Mouse (Mus musculus) MEL (cell line): ENCODE measurements at regions not wholly inside any gene's neighbourhood (a gene's known extent, or its start where the extent isn't known, plus 50 kb on each side); places are given as distances from the start of the nearest gene placed in this dataset.

Experiments used
- DNase-seq: peaks from one replicate; pipeline ENCODE4 v3.0.0; 2011; ENCODE audit warnings: low read depth, low spot score
- H3K27ac ChIP-seq: 2 replicates; pipeline ENCODE4 v1.5.1; 2012; ENCODE audit warnings: low read depth, mild to moderate bottlenecking, control low read depth, low read length, moderate library complexity; ENCODE audit not compliant: control insufficient read depth
- H3K27me3 ChIP-seq, 2 experiments: fragments of 150-350 bp in 1 of 2; sonication (generic) in 1 of 2; 2 replicates each; pipeline ENCODE4 v1.6.1; 2012; ENCODE audit warnings: low read length in 2 of 2, mild to moderate bottlenecking in 2 of 2, improper control_type of control experiment in 1 of 2, moderate library complexity in 1 of 2; ENCODE audit not compliant: insufficient read depth in 2 of 2, control insufficient read depth in 1 of 2
- H3K36me3 ChIP-seq, 2 experiments: 2 replicates each; pipeline ENCODE4 v1.6.1; 2012 to 2014; ENCODE audit warnings: low read length in 2 of 2, improper control_type of control experiment in 1 of 2, inconsistent platforms in 1 of 2, mild to moderate bottlenecking in 1 of 2; ENCODE audit not compliant: insufficient read depth in 2 of 2, control insufficient read depth in 1 of 2
- H3K4me1 ChIP-seq, 2 experiments: fragments of 150-350 bp in 1 of 2; sonication (generic) in 1 of 2; 2 replicates each; pipeline ENCODE4 v1.6.1; 2012; ENCODE audit warnings: low read length in 2 of 2, improper control_type of control experiment in 1 of 2, mild to moderate bottlenecking in 1 of 2; ENCODE audit not compliant: insufficient read depth in 2 of 2, control insufficient read depth in 1 of 2
- H3K4me3 ChIP-seq, 2 experiments: fragments of 150-350 bp in 1 of 2; sonication (generic) in 1 of 2; 2 replicates each; pipeline ENCODE4 v1.5.1; 2012; ENCODE audit warnings: low read depth in 2 of 2, low read length in 2 of 2, mild to moderate bottlenecking in 2 of 2, moderate library complexity in 2 of 2, control low read depth in 1 of 2, improper control_type of control experiment in 1 of 2; ENCODE audit not compliant: control insufficient read depth in 1 of 2, insufficient read depth in 1 of 2
- H3K79me2 ChIP-seq: 2 replicates; pipeline ENCODE4 v1.6.1; 2012; ENCODE audit warnings: mild to moderate bottlenecking, low read length, moderate library complexity; ENCODE audit not compliant: control insufficient read depth, poor library complexity, insufficient read depth
- H3K9ac ChIP-seq: 2 replicates; pipeline ENCODE4 v1.6.1; 2012; ENCODE audit warnings: low read depth, mild to moderate bottlenecking, control low read depth, low read length, moderate library complexity; ENCODE audit not compliant: control insufficient read depth, poor library complexity, severe bottlenecking
- H3K9me3 ChIP-seq: fragments of 150-350 bp; sonication (generic); replicated peaks from 2 replicates; pipeline ENCODE4 v1.6.1; 2012; ENCODE audit warnings: mild to moderate bottlenecking, low read length, improper control_type of control experiment, moderate library complexity; ENCODE audit not compliant: insufficient read depth
- BHLHE40 ChIP-seq: IDR thresholded peaks from 2 replicates; pipeline ENCODE4 v1.6.1; 2012; ENCODE audit warnings: low read depth, mild to moderate bottlenecking, inconsistent platforms, low read length, improper control_type of control experiment, borderline replicate concordance
- CHD1 ChIP-seq: IDR thresholded peaks from 2 replicates; pipeline ENCODE4 v1.6.1; 2012; ENCODE audit warnings: low read depth, mild to moderate bottlenecking, inconsistent platforms, low read length, improper control_type of control experiment
- CHD2 ChIP-seq: IDR thresholded peaks from 2 replicates; pipeline ENCODE4 v1.6.1; 2011; ENCODE audit warnings: low read length, improper control_type of control experiment
- E2F4 ChIP-seq: IDR thresholded peaks from 2 replicates; pipeline ENCODE4 v1.6.1; 2011; ENCODE audit warnings: low read depth, low read length, improper control_type of control experiment, borderline replicate concordance
- ELF1 ChIP-seq: IDR thresholded peaks from 2 replicates; pipeline ENCODE4 v1.6.1; 2014; ENCODE audit warnings: low read depth, mild to moderate bottlenecking, inconsistent platforms, low read length, improper control_type of control experiment, moderate library complexity
- EP300 ChIP-seq, 2 experiments: IDR thresholded peaks; 2 replicates each; pipeline ENCODE4 v1.6.1; 2011; ENCODE audit warnings: improper control_type of control experiment in 2 of 2, low read length in 2 of 2, low read depth in 1 of 2, mild to moderate bottlenecking in 1 of 2
- ETS1 ChIP-seq: IDR thresholded peaks from 2 replicates; pipeline ENCODE4 v1.6.1; 2012; ENCODE audit warnings: low read depth, mild to moderate bottlenecking, inconsistent platforms, low read length, improper control_type of control experiment, moderate library complexity
- GABPA ChIP-seq: IDR thresholded peaks from 2 replicates; pipeline ENCODE4 v1.6.1; 2012; ENCODE audit warnings: low read depth, mild to moderate bottlenecking, inconsistent platforms, low read length, improper control_type of control experiment, moderate library complexity
- HCFC1 ChIP-seq: IDR thresholded peaks from 2 replicates; pipeline ENCODE4 v1.6.1; 2012; ENCODE audit warnings: low read depth, mild to moderate bottlenecking, inconsistent platforms, low read length, improper control_type of control experiment, moderate library complexity
- JUND ChIP-seq: IDR thresholded peaks from 2 replicates; pipeline ENCODE4 v1.6.1; 2011; ENCODE audit warnings: low read depth, mild to moderate bottlenecking, improper control_type of control experiment, low read length
- KAT2A ChIP-seq: conservative IDR thresholded peaks from 2 replicates; pipeline ENCODE4 v1.6.1; 2012; ENCODE audit warnings: low read depth, low read length, improper control_type of control experiment, inconsistent platforms
- MAFK ChIP-seq: IDR thresholded peaks from 2 replicates; pipeline ENCODE4 v1.6.1; 2011; ENCODE audit warnings: low read depth, mild to moderate bottlenecking, low read length, improper control_type of control experiment, borderline replicate concordance
- MAX ChIP-seq: IDR thresholded peaks from 2 replicates; pipeline ENCODE4 v1.6.1; 2011; ENCODE audit warnings: low read length, improper control_type of control experiment
- MAZ ChIP-seq: IDR thresholded peaks from 2 replicates; pipeline ENCODE4 v1.6.1; 2012; ENCODE audit warnings: low read depth, mild to moderate bottlenecking, inconsistent platforms, low read length, improper control_type of control experiment
- MEF2A ChIP-seq: IDR thresholded peaks from 2 replicates; pipeline ENCODE4 v1.6.1; 2014; ENCODE audit warnings: low read depth, mild to moderate bottlenecking, inconsistent platforms, low read length, improper control_type of control experiment; ENCODE audit not compliant: poor library complexity, insufficient replicate concordance, severe bottlenecking; ENCODE audit errors: extremely low read depth
- MXI1 ChIP-seq: IDR thresholded peaks from 2 replicates; pipeline ENCODE4 v1.6.1; 2011; ENCODE audit warnings: mild to moderate bottlenecking, low read depth, low read length, improper control_type of control experiment
- NELFE ChIP-seq: IDR thresholded peaks from 2 replicates; pipeline ENCODE4 v1.6.1; 2011; ENCODE audit warnings: low read depth, low read length, improper control_type of control experiment
- NRF1 ChIP-seq: IDR thresholded peaks from 2 replicates; pipeline ENCODE4 v1.6.1; 2014; ENCODE audit warnings: low read depth, mild to moderate bottlenecking, inconsistent platforms, low read length, improper control_type of control experiment, moderate library complexity; ENCODE audit not compliant: poor library complexity, insufficient read depth, severe bottlenecking
- POLR2A ChIP-seq, 2 experiments: IDR thresholded peaks; 2 replicates each; pipeline ENCODE4 v1.6.1; 2011 to 2012; ENCODE audit warnings: low read length in 2 of 2, mild to moderate bottlenecking in 2 of 2, control low read depth in 1 of 2, improper control_type of control experiment in 1 of 2, low read depth in 1 of 2, moderate library complexity in 1 of 2; ENCODE audit not compliant: control insufficient read depth in 1 of 2, insufficient read depth in 1 of 2, poor library complexity in 1 of 2
- POLR2AphosphoS2 ChIP-seq: IDR thresholded peaks from 2 replicates; pipeline ENCODE4 v1.6.1; 2011; ENCODE audit warnings: low read length, improper control_type of control experiment
- POLR2AphosphoS5 ChIP-seq: IDR thresholded peaks from 2 replicates; pipeline ENCODE4 v1.6.1; 2012; ENCODE audit warnings: low read depth, borderline replicate concordance, mild to moderate bottlenecking, inconsistent platforms, low read length, moderate library complexity, mixed read lengths
- SIN3A ChIP-seq: IDR thresholded peaks from 2 replicates; pipeline ENCODE4 v1.6.1; 2012; ENCODE audit warnings: low read length, improper control_type of control experiment, inconsistent platforms
- TAL1 ChIP-seq: IDR thresholded peaks from 2 replicates; pipeline ENCODE4 v1.6.1; 2012; ENCODE audit warnings: mild to moderate bottlenecking, inconsistent platforms, low read length, moderate library complexity, mixed read lengths
- UBTF ChIP-seq: IDR thresholded peaks from 2 replicates; pipeline ENCODE4 v1.6.1; 2012; ENCODE audit warnings: low read depth, mild to moderate bottlenecking, inconsistent platforms, low read length, improper control_type of control experiment, moderate library complexity, borderline replicate concordance; ENCODE audit not compliant: insufficient read depth
- USF1 ChIP-seq: IDR thresholded peaks from 2 replicates; pipeline ENCODE4 v1.6.1; 2014; ENCODE audit warnings: low read depth, mild to moderate bottlenecking, inconsistent platforms, low read length, improper control_type of control experiment, moderate library complexity
- ZC3H11A ChIP-seq: IDR thresholded peaks from 2 replicates; pipeline ENCODE4 v1.6.1; 2012; ENCODE audit warnings: low read depth, mild to moderate bottlenecking, inconsistent platforms, low read length, improper control_type of control experiment
- ZMIZ1 ChIP-seq: IDR thresholded peaks from 2 replicates; pipeline ENCODE4 v1.6.1; 2012; ENCODE audit warnings: low read depth, mild to moderate bottlenecking, inconsistent platforms, low read length, improper control_type of control experiment, moderate library complexity
- ZNF384 ChIP-seq: IDR thresholded peaks from 2 replicates; pipeline ENCODE4 v1.6.1; 2012; ENCODE audit warnings: low read depth, mild to moderate bottlenecking, inconsistent platforms, low read length, improper control_type of control experiment

- no peak for TF ChIP-seq CHD1
Observed at GRCm38 (mm10) chr12:99641278-99641677, 77.9 kb upstream of the Foxn3 start (continued).

GRCm38 (mm10) chr12:99640214-99641151 lies 77.1 kb upstream of the Foxn3 start:
- Histone ChIP-seq H3K79me2 (no peaks in the 10 kb centered on the region), H3K4me1 (peaks cover 2 to 8% of the 10 kb centered on the region in 2 experiments), H3K4me3 (peak overlapping the region; percentile 48 to 62), H3K9me3 (no peaks in the 10 kb centered on the region), H3K27ac (peak overlapping the region; percentile 76), H3K27me3 (no peaks in the 10 kb centered on the region), H3K36me3 (peaks cover 0 to 5% of the 10 kb centered on the region in 2 experiments; a peak in 2 of 4 replicates), H3K9ac (peak overlapping the region; percentile 46)
- TF ChIP-seq CHD2 = no peak
- TF ChIP-seq USF1 = no peak
- peak in 1 of 2 experiments; percentile 29; a peak in 1 of 4 replicates for TF ChIP-seq POLR2A (IDR thresholded peaks at IDR 0.05; ENCODE audit: control insufficient read depth in 1 of 2, insufficient read depth in 1 of 2, low read depth in 1 of 2, low read length in 2 of 2, poor library complexity in 1 of 2)
- no peak for TF ChIP-seq MEF2A
- TF ChIP-seq MAX = no peak
- TF ChIP-seq EP300 (IDR thresholded peaks at IDR 0.05; ENCODE audit: low read depth in 1 of 2, low read length in 2 of 2) = no peak; a peak in 1 of 4 replicates
- TF ChIP-seq ZNF384 = no peak
- no peak for TF ChIP-seq ZMIZ1
- TF ChIP-seq UBTF = no peak
- TF ChIP-seq KAT2A = no peak
- TF ChIP-seq POLR2AphosphoS5 = no peak
- no peak for TF ChIP-seq JUND
- 0 out of 2 replicates have a peak, but pooled peaks have one; percentile 10 for TF ChIP-seq BHLHE40
- TF ChIP-seq GABPA = no peak
- TF ChIP-seq CHD1 = no peak
- TF ChIP-seq MAZ = 0 out of 2 replicates have a peak, but pooled peaks have one; percentile 68
- no peak for TF ChIP-seq E2F4
- TF ChIP-seq ETS1 = peak; percentile 36; the same call in 1 of the 2 replicates
- TF ChIP-seq ELF1 = 0 out of 2 replicates have a peak, but pooled peaks have one; percentile 20
- no peak for TF ChIP-seq MAFK
- peak; percentile 40; the same call in 1 of the 2 replicates for TF ChIP-seq HCFC1
- TF ChIP-seq SIN3A = 0 out of 2 replicates have a peak, but pooled peaks have one; percentile 7
- TF ChIP-seq TAL1 = no peak
- TF ChIP-seq NELFE = 0 out of 2 replicates have a peak, but pooled peaks have one; percentile 51
- no peak for TF ChIP-seq NRF1
- peak; percentile 35; the same call in 1 of the 2 replicates for TF ChIP-seq MXI1
- peak; percentile 17; the same call in 1 of the 2 replicates for TF ChIP-seq ZC3H11A
- TF ChIP-seq POLR2AphosphoS2 = no peak
- DNase-seq = peak; percentile 74
